Mouse (Mus musculus) inflammation-experienced regulatory T-cells, adult 16 weeks (primary cell): ENCODE results near the gene Capns1. TPM values are rescaled to one million over a fixed set of nuclear protein-coding genes. Genes with fewer than 3 reads are reported as not detected.

Experiments used
- polyA plus RNA-seq: library from polyadenylated mRNA; unstranded; fragments of 100-300 nt; shearing (Covaris generic); gene quantifications from one replicate; pipeline ENCODE4 v1.2.1, GENCODE M21; 2017

Capns1 gene
- polyA plus RNA-seq, result 70.0 TPM

DNA sequence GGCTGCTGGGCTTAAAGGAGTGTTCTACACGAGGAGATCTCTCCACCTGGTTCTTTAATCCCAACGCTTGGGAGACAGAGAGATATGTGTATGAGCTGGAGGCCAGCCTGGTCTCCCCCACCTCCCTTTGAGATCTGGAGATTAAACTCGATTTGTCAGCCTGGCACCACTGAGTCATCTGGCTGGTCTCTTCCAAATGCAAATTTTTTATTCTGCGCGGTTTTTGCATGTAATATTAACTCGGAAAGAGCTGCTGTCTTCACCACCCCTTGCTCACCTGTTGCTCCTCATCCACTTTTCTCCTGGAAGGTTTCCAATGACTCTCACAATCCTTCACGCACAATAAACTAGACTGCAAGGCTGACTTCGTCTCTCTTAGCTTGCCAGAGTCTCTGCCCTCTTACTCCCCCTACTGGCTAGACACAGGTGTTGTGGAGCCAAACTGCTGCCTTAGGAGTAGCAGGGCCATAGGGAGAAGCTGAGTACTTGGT is at the start of gene Capns1:
Gene Capns1, minus strand, starts transcription at position 331 of the 491 bp plus-strand sequence.

GRCm38 (mm10) chr7:30235625-30236024 is 37.0 kb upstream of the Capns1 start, which contains the start of gene Ovol3:
Gene Ovol3, minus strand, starts transcription at chr7:30235725.

GRCm38 (mm10) chr7:30231669-30232454 is 33.3 kb upstream of the Capns1 start, which contains the start of the genes Polr2i and Tbcb:
Gene Polr2i, plus strand, starts transcription at chr7:30231948.
Gene Tbcb, minus strand, starts transcription at chr7:30232272.

GRCm38 (mm10) chr7:30183879-30184289 is 14.7 kb downstream of the Capns1 start, which contains the start of gene Cox7a1:
Gene Cox7a1, plus strand, starts transcription at chr7:30184144.

GRCm38 (mm10) chr7:30169583-30170282 is 28.9 kb downstream of the Capns1 start, which contains the start of gene Zfp146:
Gene Zfp146, minus strand, starts transcription at chr7:30169750.

Other genes with a start within 250 kb of the Capns1 start
- 11.4 TPM for gene Zfp74, start 244.7 kb downstream of the Capns1 start, polyA plus RNA-seq
- gene Zfp568, start 214.9 kb downstream of the Capns1 start, polyA plus RNA-seq, result 6.7 TPM
- 8.0 TPM for gene Zfp14, start 147.4 kb downstream of the Capns1 start, polyA plus RNA-seq
- 16.4 TPM for gene Zfp82, start 125.9 kb downstream of the Capns1 start, polyA plus RNA-seq
- gene Gm26920, start 108.4 kb downstream of the Capns1 start, polyA plus RNA-seq, result 1.2 TPM
- gene Zfp566, start 108.3 kb downstream of the Capns1 start, polyA plus RNA-seq, result 11.9 TPM
- 111 TPM for gene Zfp260, start 104.0 kb downstream of the Capns1 start, polyA plus RNA-seq
- 22.3 TPM for gene Zfp382, start 76.9 kb downstream of the Capns1 start, polyA plus RNA-seq
- 35.9 TPM for gene Zfp146, start 29.1 kb downstream of the Capns1 start, polyA plus RNA-seq
- gene Cox7a1, start 14.7 kb downstream of the Capns1 start, polyA plus RNA-seq, result 1.4 TPM
- 55.8 TPM for gene Polr2i, start 33.1 kb upstream of the Capns1 start, polyA plus RNA-seq
- gene Tbcb, start 33.5 kb upstream of the Capns1 start, polyA plus RNA-seq, result 123 TPM
- not detected for gene Ovol3, start 36.9 kb upstream of the Capns1 start, polyA plus RNA-seq
- 0.66 TPM for gene Thap8, start 81.3 kb upstream of the Capns1 start, polyA plus RNA-seq
- gene Wdr62, start 81.6 kb upstream of the Capns1 start, polyA plus RNA-seq, result 7.5 TPM
- gene Clip3, start 92.9 kb upstream of the Capns1 start, polyA plus RNA-seq, result 9.6 TPM
- gene Alkbh6, start 109.9 kb upstream of the Capns1 start, polyA plus RNA-seq, result 178 TPM
- 18.4 TPM for gene Syne4, start 116.0 kb upstream of the Capns1 start, polyA plus RNA-seq
- not detected for gene E130208F15Rik, start 122.9 kb upstream of the Capns1 start, polyA plus RNA-seq
- gene Sdhaf1, start 125.1 kb upstream of the Capns1 start, polyA plus RNA-seq, result 11.3 TPM
- gene Lrfn3, start 164.0 kb upstream of the Capns1 start, polyA plus RNA-seq, result not detected
- gene Tyrobp, start 214.9 kb upstream of the Capns1 start, polyA plus RNA-seq, result 14.5 TPM
- 407 TPM for gene Hcst, start 221.0 kb upstream of the Capns1 start, polyA plus RNA-seq
- gene Nfkbid, start 222.9 kb upstream of the Capns1 start, polyA plus RNA-seq, result 110 TPM
- gene Aplp1, start 246.7 kb upstream of the Capns1 start, polyA plus RNA-seq, result 7.7 TPM